In the genomic region with DNA sequence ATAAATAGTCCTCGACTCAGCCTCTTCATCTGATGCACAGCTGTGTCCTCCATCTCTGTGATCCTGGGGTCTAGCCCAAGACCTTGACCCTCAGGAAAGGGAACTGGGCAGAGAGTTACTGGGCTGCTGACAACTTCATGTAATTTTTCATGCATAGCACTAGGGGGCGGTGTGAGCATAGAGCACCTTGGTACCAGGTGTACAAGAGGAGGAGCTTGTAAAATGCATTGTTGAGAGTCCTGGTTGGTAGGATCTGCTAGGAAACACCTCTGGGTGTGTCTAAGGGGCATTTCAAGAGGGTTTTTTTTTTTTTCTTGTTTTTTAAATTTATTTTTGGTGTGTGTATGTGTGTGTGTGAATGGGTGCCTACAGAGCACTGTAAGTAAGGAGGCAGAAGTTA, we compare ENCODE assay signal across 8 mouse cellular contexts.
DNase-seq lines count a peak whose midpoint lies in the region; ATAC-seq and TF ChIP-seq lines count a peak whose summit lies in the region.

No protein-coding gene starts in this region.

- peak; percentile 74 for TF ChIP-seq CTCF in heart, postnatal 0 days (IDR thresholded peaks at IDR 0.05; ENCODE audit: low read depth)

- no peak for ATAC-seq in heart, postnatal 0 days (ENCODE audit: insufficient read depth, low read depth)
- no peak for ATAC-seq in heart, embryonic 11.5 days (replicated peaks; ENCODE audit: insufficient number of reproducible peaks, low FRiP score, low TSS enrichment)

- H3K36me3 ChIP-seq in heart, postnatal 0 days (replicated peaks; ENCODE audit: control insufficient read depth, insufficient read depth, low read length): no peaks in the 10 kb centered on the region
- H3K36me3 ChIP-seq in heart, embryonic 11.5 days (ENCODE audit: control insufficient read depth, insufficient read depth, low read length): no peaks in the 10 kb centered on the region

- TF ChIP-seq EP300 in heart, postnatal 0 days (IDR thresholded peaks at IDR 0.05; ENCODE audit: low read depth): no peak

- no peak for DNase-seq in heart, postnatal 0 days (ENCODE audit: low spot score)
- peak; percentile 39 for DNase-seq in right cerebral cortex, adult 18-20 months
- DNase-seq in right cerebral cortex, postnatal 14 days: no peak
- DNase-seq in cerebellum, postnatal 25 days: peak; percentile 32 to 60
- peak; percentile 20 for DNase-seq in lung, postnatal 10 days
- DNase-seq in gastrocnemius, postnatal 14 days: no peak
- no peak for DNase-seq in urinary bladder, postnatal 10 days (ENCODE audit: low spot score)

- no peaks in the 10 kb centered on the region for H3K9me3 ChIP-seq in heart, postnatal 0 days (replicated peaks; ENCODE audit: control insufficient read depth, low read length)
- H3K9me3 ChIP-seq in heart, embryonic 11.5 days (replicated peaks; ENCODE audit: control insufficient read depth, low read length): no peaks in the 10 kb centered on the region

- H3K4me2 ChIP-seq in heart, postnatal 0 days (ENCODE audit: low read depth, low read length): no peak overlapping the region
- no peak overlapping the region for H3K4me2 ChIP-seq in heart, embryonic 11.5 days

- H3K9ac ChIP-seq in heart, postnatal 0 days (replicated peaks; ENCODE audit: low read depth, low read length): no peak overlapping the region
- no peak overlapping the region for H3K9ac ChIP-seq in heart, embryonic 11.5 days (ENCODE audit: low read depth, low read length)

- 2% methylated on average over 2 of the region's 2 CpGs for WGBS in heart, postnatal 0 days
- WGBS in heart, embryonic 11.5 days (ENCODE audit: insufficient replicate concordance): 16% methylated on average over 2 of the region's 2 CpGs

- intact Hi-C loops in gastrocnemius, postnatal 14 days (cut with DNase I; ENCODE audit: low total_unique reads): no loop called here

- H3K4me1 ChIP-seq in heart, postnatal 0 days (ENCODE audit: control insufficient read depth, insufficient read depth): no peaks in the 10 kb centered on the region
- H3K4me1 ChIP-seq in heart, embryonic 11.5 days (ENCODE audit: control insufficient read depth, insufficient read depth, low read length): peaks cover 3% of the 10 kb centered on the region; the same call in 1 of the 2 replicates

- H3K27ac ChIP-seq in heart, postnatal 0 days (ENCODE audit: low read depth): no peak overlapping the region
- H3K27ac ChIP-seq in heart, embryonic 11.5 days (ENCODE audit: low read depth, low read length): no peak overlapping the region

- no peak overlapping the region for H3K4me3 ChIP-seq in heart, postnatal 0 days (ENCODE audit: low read depth, low read length)
- H3K4me3 ChIP-seq in heart, embryonic 11.5 days (ENCODE audit: low read depth, low read length): no peak overlapping the region

- H3K27me3 ChIP-seq in heart, postnatal 0 days (ENCODE audit: control insufficient read depth, insufficient read depth, low read length): no peaks in the 10 kb centered on the region
- H3K27me3 ChIP-seq in heart, embryonic 11.5 days (ENCODE audit: control insufficient read depth, insufficient read depth, low read length): no peaks in the 10 kb centered on the region

Comparison
In these comparisons a context has a peak if more than half of its experiments do, and no peak if none do; other contexts are left out.
1. DNase-seq: peak in right cerebral cortex, adult 18-20 months (single experiment), cerebellum, postnatal 25 days (2 of 2) and lung, postnatal 10 days (single experiment); none in heart, postnatal 0 days (single experiment), right cerebral cortex, postnatal 14 days (single experiment), gastrocnemius, postnatal 14 days (single experiment) and urinary bladder, postnatal 10 days (single experiment).